Mouse (Mus musculus) heart, embryonic 11.5 days (tissue): ENCODE data around the gene St14. TPM values are rescaled to one million over a fixed set of nuclear protein-coding genes. Genes with fewer than 3 reads are reported as not detected.

ENCODE experiments used
- ATAC-seq: fragments of 200-750 bp; cut with Nextera tagmentation; replicated peaks from 2 replicates; pipeline ENCODE4 v1.8.0; 2017; ENCODE audit warnings: moderate library complexity; ENCODE audit not compliant: insufficient number of reproducible peaks, low FRiP score, low TSS enrichment
- H3K27ac ChIP-seq: fragments of 300-500 bp; sonication (generic); 2 replicates; pipeline ENCODE4 v1.5.1; 2014; ENCODE audit warnings: mild to moderate bottlenecking, low read depth, low read length
- H3K27me3 ChIP-seq: fragments of 300-500 bp; sonication (generic); 2 replicates; pipeline ENCODE4 v1.6.1; 2014; ENCODE audit warnings: mild to moderate bottlenecking, low read length, mixed read lengths; ENCODE audit not compliant: control insufficient read depth, insufficient read depth
- H3K36me3 ChIP-seq: fragments of 300-500 bp; sonication (generic); 2 replicates; pipeline ENCODE4 v1.6.1; 2014; ENCODE audit warnings: mild to moderate bottlenecking, low read length, moderate library complexity, mixed read lengths; ENCODE audit not compliant: control insufficient read depth, insufficient read depth
- H3K4me1 ChIP-seq: fragments of 300-500 bp; sonication (generic); 2 replicates; pipeline ENCODE4 v1.6.1; 2014; ENCODE audit warnings: low read length; ENCODE audit not compliant: control insufficient read depth, insufficient read depth
- H3K4me2 ChIP-seq: fragments of 300-500 bp; sonication (generic); 2 replicates; pipeline ENCODE4 v1.6.1; 2014; ENCODE audit warnings: mild to moderate bottlenecking, moderate library complexity
- H3K4me3 ChIP-seq: fragments of 300-500 bp; sonication (generic); 2 replicates; pipeline ENCODE4 v1.5.1; 2014; ENCODE audit warnings: low read depth, low read length
- H3K9ac ChIP-seq: fragments of 300-500 bp; sonication (generic); 2 replicates; pipeline ENCODE4 v1.6.1; 2014; ENCODE audit warnings: mild to moderate bottlenecking, low read depth, low read length, moderate library complexity
- H3K9me3 ChIP-seq: fragments of 300-500 bp; sonication (generic); replicated peaks from 2 replicates; pipeline ENCODE4 v1.6.1; 2016; ENCODE audit warnings: low read length; ENCODE audit not compliant: control insufficient read depth
- WGBS: fragments of 180-500 bp; shearing (Covaris S2); extraction: QIAGEN DNeasy Blood & Tissue Kit; methylation state at CpG from one replicate; pipeline ENCODE4 v1.1.7; 2014; ENCODE audit not compliant: insufficient replicate concordance; 5-methylcytosine and 5-hydroxymethylcytosine counted together
- polyA plus RNA-seq: library from polyadenylated mRNA; unstranded; fragments of >200 nt; fragmentation: Nextera tagmentation; extraction: Ambion mirVana; gene quantifications from 2 replicates; pipeline ENCODE4 v1.2.1, GENCODE M21; 2014

St14 gene
- polyA plus RNA-seq, 1 experiment from 2014 or later: 0.63 TPM

- 0 out of 2 replicates have a peak, but pooled peaks cover 9% of the 10 kb centered on the region for H3K4me1 ChIP-seq
- peak overlapping the region; percentile 53 for H3K4me3 ChIP-seq
- no peaks in the 10 kb centered on the region for H3K9me3 ChIP-seq
- H3K27me3 ChIP-seq: peaks cover 60% of the 10 kb centered on the region
- H3K9ac ChIP-seq: peak overlapping the region; percentile 62; the same call in 1 of the 2 replicates
- no peaks in the 10 kb centered on the region for H3K36me3 ChIP-seq
- WGBS: 12% methylated on average over 26 of the region's 26 CpGs
- peak overlapping the region; percentile 94 for H3K4me2 ChIP-seq
- no peak overlapping the region for H3K27ac ChIP-seq
- ATAC-seq: no peak
Measured at GRCm38 (mm10) chr9:31130357-31131204, 1.1 kb downstream of the St14 start.

- Histone ChIP-seq H3K27me3 (peaks cover 54% of the 10 kb centered on the region), H3K9me3 (no peaks in the 10 kb centered on the region), H3K9ac (no peak overlapping the region), H3K4me2 (peak overlapping the region; percentile 94; the same call in 1 of the 2 replicates), H3K27ac (no peak overlapping the region), H3K4me1 (0 out of 2 replicates have a peak, but pooled peaks cover 9% of the 10 kb centered on the region), H3K4me3 (peak overlapping the region; percentile 53), H3K36me3 (no peaks in the 10 kb centered on the region)
- ATAC-seq: no peak
- 60% methylated on average over 8 of the region's 8 CpGs for WGBS
Measured at GRCm38 (mm10) chr9:31129956-31130355, 1.7 kb downstream of the St14 start.

- WGBS: 72% methylated on average over 12 of the region's 12 CpGs
- H3K4me1 ChIP-seq: 0 out of 2 replicates have a peak, but pooled peaks cover 9% of the 10 kb centered on the region
- no peak overlapping the region for H3K9ac ChIP-seq
- no peak for ATAC-seq
- H3K9me3 ChIP-seq: no peaks in the 10 kb centered on the region
- H3K36me3 ChIP-seq: no peaks in the 10 kb centered on the region
- no peak overlapping the region for H3K4me3 ChIP-seq
- no peak overlapping the region for H3K27ac ChIP-seq
- no peak overlapping the region for H3K4me2 ChIP-seq
- peaks cover 37% of the 10 kb centered on the region for H3K27me3 ChIP-seq
Measured at GRCm38 (mm10) chr9:31127876-31128465, 3.7 kb downstream of the St14 start.

GRCm38 (mm10) chr9:31126079-31126478, 5.6 kb downstream of the St14 start:
- H3K27ac ChIP-seq: no peak overlapping the region
- WGBS: 68% methylated on average over 7 of the region's 7 CpGs
- H3K27me3 ChIP-seq: peaks cover 18% of the 10 kb centered on the region
- ATAC-seq: no peak
- peaks cover 6% of the 10 kb centered on the region; the same call in 1 of the 2 replicates for H3K4me1 ChIP-seq
- H3K4me2 ChIP-seq: no peak overlapping the region
- no peak overlapping the region for H3K9ac ChIP-seq
- H3K4me3 ChIP-seq: no peak overlapping the region
- no peaks in the 10 kb centered on the region for H3K9me3 ChIP-seq
- H3K36me3 ChIP-seq: no peaks in the 10 kb centered on the region

GRCm38 (mm10) chr9:31122464-31123030, 9.1 kb downstream of the St14 start:
- H3K9me3 ChIP-seq: no peaks in the 10 kb centered on the region
- no peaks in the 10 kb centered on the region for H3K36me3 ChIP-seq
- no peak overlapping the region for H3K4me2 ChIP-seq
- WGBS: 73% methylated on average over 13 of the region's 13 CpGs
- no peak for ATAC-seq
- no peak overlapping the region for H3K4me3 ChIP-seq
- 0 out of 2 replicates have a peak, but pooled peaks cover 3% of the 10 kb centered on the region for H3K27me3 ChIP-seq
- no peak overlapping the region for H3K9ac ChIP-seq
- H3K27ac ChIP-seq: no peak overlapping the region
- H3K4me1 ChIP-seq: peaks cover 19% of the 10 kb centered on the region

- H3K4me1 ChIP-seq: peaks cover 19% of the 10 kb centered on the region
- peak overlapping the region; percentile 21; the same call in 1 of the 2 replicates for H3K4me2 ChIP-seq
- ATAC-seq: no peak
- no peak overlapping the region for H3K4me3 ChIP-seq
- H3K9me3 ChIP-seq: no peaks in the 10 kb centered on the region
- 59% methylated on average over 4 of the region's 4 CpGs for WGBS
- H3K27ac ChIP-seq: 0 out of 2 replicates have a peak overlapping the region, but pooled peaks have one; percentile 7
- no peaks in the 10 kb centered on the region for H3K36me3 ChIP-seq
- no peak overlapping the region for H3K9ac ChIP-seq
- H3K27me3 ChIP-seq: no peaks in the 10 kb centered on the region
Measured at GRCm38 (mm10) chr9:31120533-31120915, 11.1 kb downstream of the St14 start.

GRCm38 (mm10) chr9:31119882-31120532, 11.6 kb downstream of the St14 start:
- H3K4me3 ChIP-seq: no peak overlapping the region
- H3K4me2 ChIP-seq: peak overlapping the region; percentile 21
- no peak overlapping the region for H3K9ac ChIP-seq
- no peaks in the 10 kb centered on the region for H3K27me3 ChIP-seq
- 40% methylated on average over 11 of the region's 11 CpGs for WGBS
- no peak for ATAC-seq
- H3K36me3 ChIP-seq: no peaks in the 10 kb centered on the region
- H3K27ac ChIP-seq: no peak overlapping the region
- peaks cover 19% of the 10 kb centered on the region for H3K4me1 ChIP-seq
- no peaks in the 10 kb centered on the region for H3K9me3 ChIP-seq

GRCm38 (mm10) chr9:31119405-31119804, 12.2 kb downstream of the St14 start:
- H3K9me3 ChIP-seq: no peaks in the 10 kb centered on the region
- H3K9ac ChIP-seq: no peak overlapping the region
- H3K36me3 ChIP-seq: no peaks in the 10 kb centered on the region
- no peak overlapping the region for H3K4me2 ChIP-seq
- ATAC-seq: no peak
- peaks cover 19% of the 10 kb centered on the region for H3K4me1 ChIP-seq
- H3K27ac ChIP-seq: no peak overlapping the region
- WGBS: 51% methylated on average over 5 of the region's 5 CpGs
- H3K27me3 ChIP-seq: no peaks in the 10 kb centered on the region
- H3K4me3 ChIP-seq: no peak overlapping the region
